Mouse (Mus musculus): Measurements from ENCODE around the gene E330009J07Rik.
A peak's percentile ranks its signal among the peaks of the same experiment; 100 is the strongest.

The E330009J07Rik gene

DNA sequence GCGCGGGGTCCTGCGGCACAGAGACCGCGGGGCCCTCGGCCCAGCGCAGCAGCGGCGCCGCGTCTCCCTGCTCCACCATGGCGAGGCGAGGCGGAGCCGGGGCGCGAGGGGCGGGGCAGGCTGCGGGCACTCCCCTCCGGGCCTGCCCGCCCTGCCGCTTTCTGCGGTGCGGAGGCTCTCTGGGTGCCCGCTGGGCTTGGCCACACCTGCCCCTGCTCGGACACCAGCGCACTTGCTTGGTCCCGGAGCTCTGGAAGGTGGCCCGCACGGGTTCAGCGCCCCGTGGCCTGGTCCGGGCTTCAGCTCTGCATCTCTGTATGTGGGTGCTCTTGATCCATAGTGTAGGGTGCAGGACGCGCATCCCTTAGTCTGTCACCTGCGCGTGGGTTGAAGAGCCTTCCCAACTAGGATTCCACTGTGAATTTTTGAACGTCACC is at the start of gene E330009J07Rik:
Gene E330009J07Rik (minus strand): TSS at position 89 of the 437 bp plus-strand sequence.
- peak; percentile 40 for DNase-seq (ENCODE audit: low spot score)

DNA sequence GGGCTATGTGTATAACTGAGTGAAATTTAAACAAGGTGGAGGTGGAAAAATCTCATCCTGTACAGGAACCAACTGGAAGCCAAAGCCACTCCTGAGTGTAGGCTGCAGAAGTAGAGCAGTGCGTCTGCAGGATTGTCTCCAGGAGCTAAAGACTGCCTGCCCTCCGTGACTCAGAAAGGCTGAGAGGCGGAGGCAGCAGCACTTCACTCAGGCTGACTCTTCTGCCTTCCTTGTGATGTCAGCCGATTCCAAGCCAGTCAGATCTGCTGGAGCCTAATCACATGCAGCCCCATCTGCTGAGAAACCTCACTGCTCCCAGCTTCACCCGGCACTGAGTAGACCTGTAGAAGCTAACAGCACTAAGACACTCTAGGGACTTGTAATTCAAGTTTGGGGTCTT is 46.4 kb upstream of the E330009J07Rik start:
- DNase-seq (ENCODE audit: low spot score) = no peak

DNA sequence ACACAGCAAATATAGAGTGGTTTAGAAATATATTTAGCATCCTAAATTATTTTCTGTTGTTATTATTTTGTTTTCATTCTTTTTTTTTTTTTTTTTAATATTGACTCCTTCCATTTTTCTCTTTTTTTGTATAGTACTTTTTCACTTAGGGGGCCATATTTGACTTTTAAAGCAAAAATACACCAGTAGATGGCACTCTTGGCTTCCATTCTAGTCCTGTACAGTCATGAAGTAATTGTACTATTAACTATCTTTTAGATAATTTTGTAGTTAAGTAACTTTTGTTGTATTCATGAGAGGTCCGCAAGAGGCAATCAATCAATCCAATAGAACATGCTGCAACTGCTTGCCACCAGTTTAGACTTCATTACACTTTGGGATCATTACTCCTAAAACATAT is 43.8 kb upstream of the E330009J07Rik start:
- DNase-seq (ENCODE audit: low spot score) = no peak

DNA sequence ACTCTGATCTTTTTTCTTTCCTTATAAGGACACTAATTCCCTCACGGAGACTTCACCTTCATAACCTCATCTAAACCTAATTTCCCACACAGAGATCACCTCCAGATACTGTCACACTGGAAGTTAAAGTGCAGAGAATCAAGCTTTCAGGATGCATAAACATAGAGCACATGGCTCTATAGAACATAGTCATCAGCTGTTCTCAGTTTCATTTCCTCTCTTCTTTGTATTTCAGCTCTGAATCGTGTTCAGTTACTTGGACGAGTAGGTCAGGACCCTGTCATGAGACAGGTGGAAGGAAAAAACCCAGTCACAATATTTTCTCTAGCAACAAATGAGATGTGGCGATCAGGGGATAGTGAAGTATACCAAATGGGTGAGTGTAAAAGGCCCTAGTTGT is 40.2 kb upstream of the E330009J07Rik start:
- DNase-seq (ENCODE audit: low spot score) = no peak

DNA sequence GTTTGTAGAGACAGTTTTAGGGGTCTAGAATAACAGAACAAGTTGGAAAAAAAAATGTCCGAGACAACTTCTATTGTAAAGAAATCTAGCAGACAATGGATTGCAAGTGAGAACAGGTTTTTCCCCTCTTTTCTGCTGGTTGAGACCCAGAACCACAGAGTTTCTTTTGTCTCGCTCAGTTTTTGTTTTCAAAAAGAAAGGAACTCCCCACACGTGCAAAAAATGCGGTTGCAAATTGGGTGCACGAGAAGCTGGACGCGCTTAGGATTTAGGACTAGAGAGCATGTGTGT is 35.7 kb upstream of the E330009J07Rik start:
- DNase-seq (ENCODE audit: low spot score) = no peak

DNA sequence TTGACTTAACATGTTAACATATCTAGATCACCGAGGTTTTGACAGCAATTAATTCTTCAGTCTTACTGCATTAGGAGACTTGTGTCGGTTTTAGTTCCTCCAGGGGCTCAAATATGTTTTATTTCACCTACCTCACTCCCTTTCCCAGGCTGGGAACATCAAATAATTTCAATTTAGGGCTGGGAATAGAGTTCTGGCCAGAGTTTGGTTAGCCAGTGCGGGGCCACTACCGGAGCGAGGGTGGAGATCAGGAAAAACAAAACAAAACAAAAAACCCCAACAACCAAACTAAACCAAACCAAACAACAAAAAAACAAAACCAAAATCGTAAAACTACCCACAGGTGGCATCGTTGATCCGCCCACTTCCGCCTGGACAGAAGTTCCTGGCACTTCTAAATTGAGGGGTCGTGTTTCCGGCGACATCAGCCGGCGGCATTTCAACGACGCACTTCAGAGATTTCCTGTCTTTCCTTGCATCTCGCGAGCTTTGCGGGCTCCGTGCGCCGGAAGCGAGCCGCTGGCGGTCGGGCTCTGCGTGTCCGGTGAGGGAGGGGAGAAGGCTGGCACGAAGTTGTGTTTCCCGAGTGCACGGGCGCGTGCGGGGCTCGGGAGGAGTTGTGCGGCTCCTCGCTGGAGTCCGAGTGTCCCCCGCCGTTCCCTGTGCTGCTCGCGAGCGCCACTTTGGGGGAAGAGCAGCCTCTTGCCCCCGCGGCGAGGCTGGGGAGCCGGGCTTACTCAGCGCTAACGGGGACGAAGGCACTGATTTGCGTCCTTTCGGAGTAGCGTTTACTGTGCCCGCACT is 35.2 kb upstream of the E330009J07Rik start, which contains the start of gene Ssbp1:
Gene Ssbp1 (plus strand): TSS at position 437 of the 804 bp plus-strand sequence.
- DNase-seq (ENCODE audit: low spot score) = peak; percentile 91

DNA sequence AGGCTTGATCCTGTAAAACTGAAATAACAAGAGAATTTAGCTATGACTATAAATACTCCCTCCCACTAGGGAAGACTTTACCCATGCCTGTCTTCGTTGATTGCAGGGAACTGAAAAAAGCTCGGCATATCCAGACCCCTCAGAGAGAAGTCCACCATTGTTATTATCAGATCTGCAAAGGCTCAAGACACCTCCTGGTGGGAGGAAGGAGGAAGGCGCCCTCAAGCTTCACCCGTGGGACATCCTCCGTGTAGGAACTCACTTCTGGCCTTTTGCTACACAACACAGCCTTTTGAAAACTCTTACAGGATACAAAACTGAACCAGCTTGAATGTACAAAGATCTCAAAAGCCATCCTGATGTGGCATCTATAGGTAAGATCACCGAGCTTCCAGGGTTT is 29.8 kb upstream of the E330009J07Rik start:
- DNase-seq (ENCODE audit: low spot score) = no peak

DNA sequence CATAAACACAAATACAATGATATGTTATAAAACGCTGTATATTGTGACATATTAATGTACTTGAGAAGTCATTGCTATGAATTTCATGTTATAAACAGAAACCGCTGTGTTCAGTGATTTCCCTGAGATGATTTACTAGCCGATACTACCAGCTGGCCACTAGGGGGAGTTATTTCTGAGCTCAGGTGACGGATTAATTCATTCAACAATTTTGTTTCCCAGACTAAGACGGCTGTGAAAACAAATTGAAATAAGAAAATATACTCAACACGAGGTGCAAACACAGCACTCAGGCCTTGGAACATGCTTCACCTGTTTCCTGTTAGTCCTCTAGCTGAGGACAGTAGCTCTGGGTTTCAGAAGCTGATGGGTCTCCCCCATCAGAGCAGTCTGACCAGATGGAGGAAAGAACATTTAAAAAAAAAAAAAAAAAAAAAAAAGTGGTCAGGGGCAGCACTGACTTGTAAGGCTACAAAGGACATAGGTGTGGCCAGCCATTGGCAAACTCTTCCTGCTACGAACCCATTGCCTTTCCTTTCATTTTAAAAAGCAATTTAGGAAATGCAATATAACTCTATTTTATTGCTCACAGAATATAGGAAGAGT is 18.6 kb upstream of the E330009J07Rik start:
- no peak for DNase-seq (ENCODE audit: low spot score)

DNA sequence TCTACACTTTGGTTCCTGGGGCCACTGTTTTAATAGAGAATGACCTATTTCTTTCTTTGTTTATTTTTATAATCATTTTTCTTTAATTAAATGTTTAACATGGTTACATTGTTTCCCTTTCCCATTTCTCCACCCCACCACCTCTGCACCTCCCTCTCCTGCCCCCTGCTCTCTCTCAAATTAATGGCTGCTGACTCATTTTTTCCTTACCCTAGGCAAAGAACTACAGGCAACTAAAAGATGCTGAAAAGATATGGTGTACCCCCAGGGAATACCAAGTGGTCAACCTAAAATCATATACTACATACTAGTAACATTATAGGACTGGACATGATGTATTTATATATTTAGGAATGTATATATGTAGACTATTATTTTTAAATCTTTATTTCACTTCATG is 12.7 kb upstream of the E330009J07Rik start:
- DNase-seq (ENCODE audit: low spot score) = no peak

DNA sequence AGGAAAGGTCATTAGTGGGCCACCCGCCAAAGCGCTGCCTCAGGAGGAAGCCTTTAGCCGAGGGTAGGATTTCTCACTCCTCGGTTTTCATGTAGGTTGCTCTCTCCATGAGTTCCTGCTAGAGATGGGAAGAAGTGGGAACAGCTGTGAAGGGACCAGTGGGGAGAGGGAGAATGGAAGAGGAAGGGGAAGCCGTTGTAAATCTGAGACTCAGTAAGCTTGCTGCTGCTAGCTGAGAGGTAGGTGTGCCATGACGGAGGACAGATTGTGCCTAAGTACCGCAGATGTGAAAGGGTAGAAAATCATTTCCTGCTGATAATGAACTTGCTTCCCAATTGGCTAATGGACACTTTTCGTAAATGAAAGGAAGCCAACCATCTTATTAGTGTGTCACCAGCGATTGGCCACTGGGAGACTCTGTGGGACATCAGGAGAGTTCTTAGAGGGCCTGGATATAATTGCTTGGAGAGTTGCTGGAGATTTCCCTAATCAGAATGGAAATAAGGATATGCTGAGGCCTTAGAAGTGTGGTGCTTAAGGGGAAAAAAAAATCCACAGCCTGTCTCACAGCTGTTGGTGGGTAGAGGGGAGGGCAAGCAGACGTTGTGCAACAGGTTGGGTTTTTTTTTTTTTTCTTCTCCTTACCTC is 7.5 kb upstream of the E330009J07Rik start:
- DNase-seq (ENCODE audit: low spot score) = no peak

DNA sequence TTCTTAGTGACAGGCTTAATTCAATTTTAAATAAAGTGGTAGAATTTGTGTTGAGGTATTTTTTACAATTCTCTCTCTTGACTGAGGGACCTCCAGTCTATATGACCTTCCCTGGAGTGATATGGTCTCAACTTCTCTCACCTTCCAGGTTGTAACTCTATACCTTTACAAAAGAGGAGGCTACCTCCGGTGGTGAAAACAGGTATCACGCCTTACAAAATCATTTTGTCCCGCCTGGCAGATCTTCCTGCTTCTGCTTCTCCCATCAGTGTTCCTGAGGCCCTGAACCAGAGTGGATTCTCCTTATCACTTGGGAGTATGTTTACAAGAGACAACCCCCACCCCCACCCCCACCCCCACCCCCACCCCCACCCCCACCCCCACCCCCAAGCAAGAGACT is 5.8 kb upstream of the E330009J07Rik start:
- DNase-seq (ENCODE audit: low spot score) = no peak

DNA sequence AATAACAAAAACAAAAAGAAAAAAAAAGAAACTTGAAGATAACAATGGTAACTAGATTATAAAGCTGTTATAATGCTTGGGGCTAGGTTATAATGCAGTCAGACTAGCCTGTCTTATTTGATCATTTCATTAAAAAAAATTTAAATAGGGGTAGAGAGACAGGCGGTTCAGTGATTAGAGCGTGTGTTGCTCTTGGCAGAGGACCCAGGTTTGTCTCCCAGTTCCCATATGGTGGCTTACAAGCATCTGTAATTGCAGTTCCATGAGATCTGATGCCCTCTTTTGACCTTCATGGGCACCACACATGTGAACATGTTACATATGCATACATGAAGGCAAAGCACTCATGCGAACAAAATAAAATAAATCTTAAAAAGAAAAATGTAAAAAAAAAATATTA is 5.3 kb upstream of the E330009J07Rik start:
- no peak for DNase-seq (ENCODE audit: low spot score)

DNA sequence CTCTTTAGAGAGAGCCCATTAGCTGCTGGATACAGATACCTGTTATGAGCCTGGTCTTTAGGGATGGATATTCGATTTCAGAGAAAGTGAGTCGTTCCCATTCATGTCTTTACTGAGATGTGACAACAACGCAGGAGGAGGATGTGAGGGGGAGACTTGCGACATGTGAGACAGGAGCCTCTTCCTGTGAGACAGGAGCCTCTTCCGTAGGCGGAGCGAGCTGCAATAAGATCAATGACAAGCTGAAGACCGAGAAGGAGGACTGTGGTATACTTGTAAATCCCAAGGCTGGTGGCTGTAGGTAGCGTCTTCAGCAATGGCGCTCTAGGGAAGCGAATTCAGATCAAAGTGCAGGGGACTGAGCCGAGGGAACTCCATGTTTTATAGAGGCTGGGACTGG is 3.8 kb upstream of the E330009J07Rik start:
- DNase-seq (ENCODE audit: low spot score) = no peak

DNA sequence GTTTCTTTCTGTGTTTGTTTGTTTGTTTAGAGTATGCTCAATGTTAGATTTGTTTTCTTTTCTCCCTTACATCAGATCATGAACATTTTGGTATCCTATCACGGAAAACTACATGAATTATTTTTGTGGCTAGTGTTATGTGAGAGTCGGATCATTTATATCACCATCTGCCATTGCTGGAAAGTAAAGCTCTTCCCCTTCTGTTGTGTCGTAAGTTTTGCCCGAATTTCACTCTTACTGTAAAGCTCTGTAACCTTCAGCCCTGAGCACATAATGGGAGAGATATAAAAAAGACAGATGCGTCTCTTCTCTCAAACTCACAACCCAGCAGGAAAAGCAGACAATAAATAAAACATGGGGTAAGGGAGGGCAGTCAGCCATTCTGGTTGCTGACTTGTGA is 3.0 kb upstream of the E330009J07Rik start, which contains the start of gene Wee2:
Gene Wee2 (plus strand): TSS at position 153 of the 400 bp plus-strand sequence.
- no peak for DNase-seq (ENCODE audit: low spot score)

DNA sequence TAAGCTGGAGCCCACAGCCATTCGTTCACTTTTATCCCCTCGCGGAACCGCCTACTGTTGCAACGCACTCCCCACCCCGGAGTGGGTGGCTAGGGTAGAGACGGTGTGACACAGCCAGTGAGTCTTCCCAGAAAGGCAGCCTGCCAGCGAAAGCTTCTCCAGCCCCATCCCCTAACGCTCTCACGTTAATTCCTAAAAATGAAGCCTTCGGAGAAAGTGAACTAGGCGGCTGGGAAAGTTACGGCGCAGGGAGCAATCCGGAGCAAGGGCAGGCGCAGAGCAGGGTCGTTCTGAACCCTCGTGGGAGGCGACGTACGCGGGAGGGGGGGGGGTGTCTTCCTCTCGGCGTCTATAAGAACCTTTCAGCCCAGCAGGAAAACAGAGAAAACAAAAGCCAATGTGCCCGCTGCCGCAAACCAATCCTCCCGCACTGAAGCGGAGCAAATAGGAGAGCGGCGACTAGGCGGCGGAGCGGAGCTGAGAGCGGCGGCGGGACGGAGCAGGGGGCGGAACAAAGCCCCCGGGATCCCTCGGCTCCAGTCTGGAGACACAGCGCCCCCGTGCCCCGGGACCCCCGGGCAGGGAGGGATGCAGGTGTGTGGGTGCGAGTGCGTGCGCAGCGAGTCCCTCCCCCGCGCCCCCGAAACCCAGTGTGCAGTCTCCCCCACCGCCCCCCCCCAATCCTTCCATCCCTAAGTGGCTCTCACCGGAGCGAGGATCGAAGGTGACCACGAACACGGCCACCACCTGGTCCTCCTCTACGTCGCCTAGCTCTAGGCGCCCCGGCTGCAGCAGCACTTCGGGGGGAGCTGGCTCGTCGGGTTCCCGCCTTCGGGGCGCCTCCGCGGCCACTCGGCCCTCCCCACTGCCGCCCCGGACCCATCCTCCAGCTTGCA is 536 bp downstream of the E330009J07Rik start:
- DNase-seq (ENCODE audit: low spot score) = no peak

DNA sequence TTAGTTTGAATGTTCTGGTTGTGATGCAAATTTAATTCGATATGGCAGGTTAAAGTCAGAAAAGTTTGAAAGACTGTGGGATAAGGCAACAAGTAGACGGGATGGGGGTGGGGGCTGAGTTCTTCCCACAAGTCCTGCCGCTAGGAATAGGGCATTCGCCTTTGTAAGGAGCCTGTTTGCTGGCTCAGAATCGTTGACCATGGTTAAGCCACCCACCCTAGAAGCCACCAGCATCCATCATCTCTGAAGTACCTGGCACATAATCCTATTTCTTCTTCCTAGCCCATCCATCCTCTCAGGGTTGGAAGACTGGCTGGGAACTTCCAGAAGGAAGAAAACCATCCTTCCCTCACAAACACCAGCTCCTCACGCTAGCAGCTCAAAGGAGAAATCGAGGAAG is 1.2 kb downstream of the E330009J07Rik start:
- no peak for DNase-seq (ENCODE audit: low spot score)

DNA sequence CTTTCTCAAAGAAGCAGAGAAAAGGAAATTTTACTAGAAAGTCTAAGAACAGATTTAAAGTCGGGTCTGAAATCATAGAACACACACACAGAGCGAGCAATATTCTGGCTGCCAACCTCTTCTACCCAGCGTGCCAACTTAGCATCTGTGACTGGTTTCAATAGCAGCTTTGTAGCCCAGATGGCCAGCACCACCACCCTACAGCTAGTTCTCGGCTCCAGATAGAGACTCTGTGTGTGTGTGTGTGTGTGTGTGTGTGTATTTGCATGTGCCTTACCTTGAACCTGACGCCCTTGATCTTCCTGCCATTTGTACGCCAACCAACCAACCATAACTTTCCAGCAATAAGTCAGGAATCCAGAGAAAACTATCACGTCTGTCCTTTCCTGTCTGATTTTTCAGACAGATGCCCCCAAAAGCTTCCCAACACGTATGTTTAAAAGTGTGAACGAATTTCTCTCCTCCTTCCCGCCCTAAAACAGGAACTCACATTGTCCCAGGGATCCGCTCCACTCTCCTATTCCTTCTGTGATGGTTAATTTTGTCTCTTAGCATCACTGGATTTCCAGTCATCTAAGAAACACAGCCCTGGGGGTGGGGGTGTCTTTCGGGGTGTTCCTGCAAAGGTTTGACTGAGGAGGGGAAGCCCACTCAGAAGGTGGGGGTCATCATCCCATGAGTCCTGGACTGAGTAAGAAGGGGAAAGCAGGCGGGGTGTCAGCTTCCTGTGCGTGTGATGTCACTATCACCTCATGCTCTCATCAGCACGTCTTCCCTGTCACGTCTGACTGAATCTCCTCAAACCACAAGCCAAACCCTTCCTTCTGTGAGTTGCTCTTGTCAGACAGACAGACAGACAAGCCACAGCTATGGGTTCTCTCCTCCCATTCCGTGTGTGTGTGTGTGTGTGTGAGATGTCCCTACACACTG is 3.3 kb downstream of the E330009J07Rik start:
- no peak for DNase-seq (ENCODE audit: low spot score)

DNA sequence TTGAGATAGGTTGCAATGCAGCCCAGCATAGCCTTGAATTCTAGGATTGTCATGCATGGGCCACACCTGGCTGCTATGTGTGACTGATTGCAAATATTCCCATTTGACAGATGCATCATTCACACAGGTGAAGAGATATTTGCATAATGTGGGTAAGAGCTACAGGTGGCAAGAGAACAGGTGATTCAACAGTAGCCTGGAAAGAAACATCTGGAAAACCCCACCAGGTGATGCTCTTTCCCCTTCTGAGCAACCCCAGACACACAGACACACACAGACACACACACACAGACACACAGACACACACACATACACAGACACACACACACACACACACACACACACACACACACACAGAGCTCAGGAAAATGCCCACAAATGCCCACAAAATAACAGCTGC is 4.1 kb downstream of the E330009J07Rik start:
- no peak for DNase-seq (ENCODE audit: low spot score)

DNA sequence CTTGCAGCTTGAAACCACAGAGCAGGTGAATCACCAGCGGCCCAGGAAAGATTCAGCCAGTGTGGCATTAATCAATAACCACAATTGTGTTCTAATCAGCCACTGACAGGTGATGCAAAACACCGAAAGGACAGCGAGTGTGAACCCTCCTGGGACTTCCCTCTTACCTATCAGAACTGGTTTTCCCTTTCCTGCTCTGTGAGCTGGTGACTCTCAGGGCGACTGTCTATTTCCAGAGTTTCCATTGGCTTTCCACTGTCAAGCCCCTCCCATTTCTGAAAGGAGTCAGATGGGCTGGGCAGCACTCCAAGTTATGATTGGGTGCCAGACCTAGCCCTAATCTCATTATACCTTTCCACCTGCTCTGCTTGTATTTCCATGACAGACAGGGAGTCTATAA is 4.6 kb downstream of the E330009J07Rik start:
- DNase-seq (ENCODE audit: low spot score) = no peak

DNA sequence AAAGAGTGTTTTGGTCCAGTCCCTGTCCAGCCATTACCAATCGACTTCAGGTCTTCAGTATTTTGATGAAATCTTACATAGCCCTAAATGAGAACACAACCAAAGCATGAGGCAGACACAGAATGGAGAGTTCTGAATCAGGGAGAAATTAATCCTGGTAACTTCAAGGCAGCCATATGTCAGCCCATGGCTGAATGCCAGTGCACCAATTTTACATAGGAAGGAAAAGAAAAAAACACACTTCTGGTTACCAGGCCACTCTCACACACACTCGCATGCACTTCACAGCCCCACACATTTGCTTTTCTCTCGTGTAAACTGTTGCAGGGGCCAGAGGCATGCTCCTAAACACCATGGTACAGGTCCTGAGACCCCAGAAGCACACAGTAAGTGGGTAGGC is 5.1 kb downstream of the E330009J07Rik start:
- DNase-seq (ENCODE audit: low spot score) = no peak

DNA sequence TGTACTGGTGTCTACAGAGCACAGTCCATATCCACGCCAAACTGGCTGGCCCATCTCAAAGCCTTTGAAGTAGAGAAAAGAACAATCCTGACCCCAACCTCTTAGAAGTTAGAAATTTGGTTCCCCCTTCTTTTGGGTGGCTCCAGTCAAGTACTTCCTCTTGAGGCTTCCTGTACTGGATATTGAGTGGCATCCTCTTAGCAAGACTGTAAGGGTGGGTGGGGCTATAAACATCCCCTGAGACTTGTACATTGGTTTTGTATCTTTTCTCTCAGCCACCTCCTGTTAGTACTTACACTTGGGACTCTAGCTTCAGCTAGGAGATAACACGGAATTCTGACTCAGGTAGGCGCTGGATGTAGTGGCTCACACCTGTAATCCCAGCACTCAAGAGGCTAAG is 5.7 kb downstream of the E330009J07Rik start:
- DNase-seq (ENCODE audit: low spot score) = no peak
